In the genomic region with DNA sequence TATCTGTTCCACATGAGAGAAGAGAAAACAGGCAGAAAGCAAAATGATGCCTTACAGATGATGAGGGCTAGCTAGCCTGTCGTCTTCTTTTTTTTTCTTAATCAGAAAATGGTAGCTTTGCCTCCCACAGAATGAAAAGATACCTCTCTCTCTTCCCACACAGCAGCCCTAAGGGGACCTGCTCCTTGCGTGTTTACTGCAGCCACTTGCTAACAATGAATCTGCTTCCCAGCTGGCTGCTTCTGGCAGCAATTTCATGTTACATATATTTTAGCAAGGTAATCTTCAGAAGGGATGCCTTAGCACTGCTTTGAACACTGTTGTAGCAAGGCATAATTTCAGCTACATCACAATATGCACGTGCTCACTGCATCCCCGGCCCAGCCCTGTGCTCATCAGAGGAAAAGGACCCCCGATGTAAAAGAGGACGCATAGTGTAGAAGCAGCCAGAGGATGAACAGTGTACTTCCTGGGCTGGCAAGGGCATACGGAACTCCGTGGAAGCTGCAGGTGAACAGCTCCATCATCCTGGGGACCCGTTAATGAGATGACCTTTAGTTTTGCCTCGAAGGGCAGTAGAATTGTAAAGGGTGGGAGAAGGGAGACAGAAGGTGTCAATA, we compare ENCODE assay signal across 19 mouse cellular contexts.
A peak's percentile ranks its signal among the peaks of the same experiment; 100 is the strongest.
DNase-seq lines count a peak whose midpoint lies in the region; ATAC-seq and TF ChIP-seq lines count a peak whose summit lies in the region.
"Had no signal": no experiment of that assay in that cellular context is flagged by ENCODE, and none has a peak within 500 bp of the region (broad histone marks: within the 10 kb centered on the region; RNA-seq: fewer than 3 reads in every experiment).

No protein-coding gene starts in this region.

- no peak for ATAC-seq in liver, embryonic 12.5 days
- 0 out of 2 replicates have a peak, but pooled peaks have one; percentile 57 for ATAC-seq in forebrain, embryonic 15.5 days (replicated peaks)
- no peak for ATAC-seq in intestine, postnatal 0 days

- H3K27ac ChIP-seq in liver, adult 2 months (replicated peaks; ENCODE audit: insufficient read depth, low read depth, low read length), result peak overlapping the region; percentile 15; the same call in 1 of the 2 replicates
- no peak overlapping the region for H3K27ac ChIP-seq in liver, embryonic 12.5 days
- no peak overlapping the region for H3K27ac ChIP-seq in forebrain, embryonic 15.5 days (replicated peaks)
- no peak overlapping the region for H3K27ac ChIP-seq in intestine, postnatal 0 days (ENCODE audit: low read depth, low read length)
- H3K27ac ChIP-seq: heart, embryonic 15.5 days; left cerebral cortex, adult 2 months; limb, embryonic 12.5 days; lung, embryonic 15.5 days had no signal

- H3K9ac ChIP-seq in liver, adult 2 months (ENCODE audit: low read depth, low read length), result peak overlapping the region; percentile 26
- H3K9ac ChIP-seq in liver, embryonic 12.5 days, result no peak overlapping the region
- H3K9ac ChIP-seq in forebrain, embryonic 15.5 days (replicated peaks), result no peak overlapping the region
- no peak overlapping the region for H3K9ac ChIP-seq in intestine, postnatal 0 days (ENCODE audit: low read depth, low read length)
- H3K9ac ChIP-seq: heart, embryonic 15.5 days; limb, embryonic 12.5 days; lung, embryonic 15.5 days had no signal

- TF ChIP-seq POLR2A in liver, adult 2 months (IDR thresholded peaks at IDR 0.05; ENCODE audit: extremely low read depth, insufficient read depth, low read length), result no peak

- H3K4me1 ChIP-seq in liver, adult 2 months (ENCODE audit: control insufficient read depth, insufficient read depth, low read length), result peaks cover 9% of the 10 kb centered on the region
- no peaks in the 10 kb centered on the region for H3K4me1 ChIP-seq in liver, embryonic 12.5 days
- H3K4me1 ChIP-seq in forebrain, embryonic 15.5 days, result no peaks in the 10 kb centered on the region
- H3K4me1 ChIP-seq in intestine, postnatal 0 days (replicated peaks; ENCODE audit: control insufficient read depth, insufficient read depth, low read length), result no peaks in the 10 kb centered on the region; the same call in 1 of the 2 replicates
- H3K4me1 ChIP-seq: heart, embryonic 15.5 days; lung, embryonic 15.5 days had no signal

- H3K4me3 ChIP-seq in liver, adult 2 months (ENCODE audit: insufficient read depth, low read depth, low read length), result no peak overlapping the region
- H3K4me3 ChIP-seq in liver, embryonic 12.5 days, result no peak overlapping the region
- no peak overlapping the region for H3K4me3 ChIP-seq in forebrain, embryonic 15.5 days
- H3K4me3 ChIP-seq in intestine, postnatal 0 days (ENCODE audit: low read depth, low read length), result no peak overlapping the region
- H3K4me3 ChIP-seq: heart, embryonic 15.5 days; left cerebral cortex, adult 2 months; limb, embryonic 12.5 days; lung, embryonic 15.5 days; myocyte had no signal

- H3K27me3 ChIP-seq in liver, adult 2 months (ENCODE audit: control insufficient read depth, insufficient read depth, low read length), result no peaks in the 10 kb centered on the region
- H3K27me3 ChIP-seq in liver, embryonic 12.5 days (replicated peaks), result no peaks in the 10 kb centered on the region
- H3K27me3 ChIP-seq in forebrain, embryonic 15.5 days, result no peaks in the 10 kb centered on the region
- H3K27me3 ChIP-seq in intestine, postnatal 0 days (replicated peaks; ENCODE audit: control insufficient read depth, insufficient read depth, low read length), result no peaks in the 10 kb centered on the region
- H3K27me3 ChIP-seq: heart, embryonic 15.5 days; limb, embryonic 12.5 days; lung, embryonic 15.5 days had no signal

- peak; percentile 9 for DNase-seq in liver, adult 2 months (ENCODE audit: extremely low read depth, low read depth, low spot score)
- peak; percentile 32 for DNase-seq in brain, adult 2 months (ENCODE audit: low read depth, low spot score)
- DNase-seq in heart, adult 8-10 months (ENCODE audit: low spot score), result no peak
- DNase-seq in gastrocnemius, postnatal 4 days (ENCODE audit: low spot score in 2 of 2), result no peak
- DNase-seq: adrenal gland, adult 2 months; cerebellum, postnatal 10 days; embryo, embryonic 11 days; heart, adult 11 months; right cerebral cortex, postnatal 4 days; thymus, postnatal 14 days had no signal

- TF ChIP-seq CTCF in liver, adult 2 months (IDR thresholded peaks at IDR 0.05; ENCODE audit: low read depth, low read length), result no peak
- no peak for TF ChIP-seq CTCF in intestine, postnatal 0 days (IDR thresholded peaks at IDR 0.05; ENCODE audit: low read depth)

- H3K4me2 ChIP-seq in liver, embryonic 12.5 days, result no peak overlapping the region
- H3K4me2 ChIP-seq in forebrain, embryonic 15.5 days (replicated peaks), result no peak overlapping the region
- peak overlapping the region; percentile 44 for H3K4me2 ChIP-seq in intestine, postnatal 0 days (replicated peaks; ENCODE audit: low read depth)
- H3K4me2 ChIP-seq: heart, embryonic 15.5 days; limb, embryonic 12.5 days; lung, embryonic 15.5 days had no signal

- no peaks in the 10 kb centered on the region for H3K79me2 ChIP-seq in liver, adult 2 months (ENCODE audit: control insufficient read depth, insufficient read depth, low read length)

- WGBS in liver, adult 2 months, result 53% methylated on average over 10 of the region's 10 CpGs
- 66% methylated on average over 10 of the region's 10 CpGs for WGBS in liver, embryonic 12.5 days (ENCODE audit: insufficient replicate concordance)
- WGBS in forebrain, embryonic 15.5 days, result 81% methylated on average over 10 of the region's 10 CpGs
- 44% methylated on average over 10 of the region's 10 CpGs for WGBS in intestine, postnatal 0 days

- H3K36me3 ChIP-seq in liver, adult 2 months (ENCODE audit: control insufficient read depth, insufficient read depth, low read length), result no peaks in the 10 kb centered on the region
- H3K36me3 ChIP-seq in liver, embryonic 12.5 days, result no peaks in the 10 kb centered on the region
- H3K36me3 ChIP-seq in forebrain, embryonic 15.5 days, result no peaks in the 10 kb centered on the region
- no peaks in the 10 kb centered on the region for H3K36me3 ChIP-seq in intestine, postnatal 0 days (ENCODE audit: control insufficient read depth, insufficient read depth)
- H3K36me3 ChIP-seq: G1E; heart, embryonic 15.5 days; limb, embryonic 12.5 days; lung, embryonic 15.5 days had no signal

- H3K9me3 ChIP-seq in liver, embryonic 12.5 days (replicated peaks), result no peaks in the 10 kb centered on the region
- H3K9me3 ChIP-seq in forebrain, embryonic 15.5 days, result no peaks in the 10 kb centered on the region
- no peaks in the 10 kb centered on the region for H3K9me3 ChIP-seq in intestine, postnatal 0 days (ENCODE audit: control insufficient read depth)
- H3K9me3 ChIP-seq: G1E; heart, embryonic 15.5 days; limb, embryonic 12.5 days; lung, embryonic 15.5 days had no signal

Comparison
In these comparisons a context has a peak if more than half of its experiments do, and no peak if none do; other contexts are left out.
1. DNase-seq: peak in liver, adult 2 months (single experiment) and brain, adult 2 months (single experiment); none in heart, adult 8-10 months (single experiment) and gastrocnemius, postnatal 4 days (0 of 2).